Mouse (Mus musculus): ENCODE measurements around the gene Saa2. TPM values are rescaled to one million over a fixed set of nuclear protein-coding genes. Genes with fewer than 3 reads are reported as not detected.
"Not testable (repeated sequence)": the region's sequence is repeated elsewhere in the genome, so short reads cannot be mapped to it uniquely, and the experiment has no call there.

Saa2 gene
- polyA plus RNA-seq, 1 experiment from 2014 or later: not detected

DNA sequence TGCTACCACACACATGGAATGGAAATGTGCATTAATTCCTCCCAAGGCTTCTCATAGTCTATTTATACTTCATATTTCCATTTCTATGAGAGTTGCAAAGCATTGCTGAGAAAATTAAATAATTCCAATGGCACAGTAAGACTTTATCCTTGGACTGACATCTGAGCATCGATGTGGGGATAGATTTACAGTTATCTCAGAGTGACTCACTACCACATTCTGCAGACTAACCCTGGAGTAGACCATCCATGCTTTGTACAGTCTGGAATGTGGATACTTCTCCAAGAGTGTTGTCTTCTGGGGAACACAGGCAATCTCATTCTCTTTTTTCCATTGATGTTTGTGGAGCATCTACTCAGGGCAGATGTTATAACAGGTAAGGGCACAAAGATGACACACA lies 24.0 kb upstream of the Saa2 start:
- Histone ChIP-seq H3K27ac (replicated peaks) (no peak overlapping the region), H3K27me3 (peaks cover 3% of the 10 kb centered on the region; the same call in 1 of the 2 replicates)

DNA sequence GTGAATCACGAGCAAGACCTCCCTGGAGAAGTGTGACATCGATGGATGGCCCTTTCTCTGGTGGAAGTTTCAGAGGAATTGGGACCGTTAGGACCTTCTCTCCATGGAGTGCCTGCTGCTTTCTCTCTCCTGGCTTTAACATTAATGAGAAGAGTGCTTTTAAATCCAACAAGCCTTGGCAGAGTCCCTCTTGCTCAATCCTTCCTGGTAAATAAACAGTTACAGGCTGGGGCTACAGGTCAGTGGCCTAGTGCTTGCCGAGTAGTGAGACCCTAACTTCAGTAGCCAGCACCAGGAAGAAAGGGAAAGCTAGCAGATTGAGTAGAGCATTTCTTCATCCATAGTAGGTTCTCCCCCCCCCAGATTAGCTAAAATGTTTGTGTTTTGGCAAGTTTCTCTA lies 19.1 kb upstream of the Saa2 start, which contains the start of gene Saa4:
Gene Saa4, minus strand, starts transcription at position 146 of the 400 bp plus-strand sequence.
- no peak for ATAC-seq (ENCODE audit: low read depth)
- no peaks in the 10 kb centered on the region for H3K9me3 ChIP-seq
- H3K27me3 ChIP-seq: no peaks in the 10 kb centered on the region
- H3K27ac ChIP-seq (replicated peaks): no peak within 1 kb of the TSS
- WGBS: 91% methylated on average over 4 of the region's 4 CpGs
- H3K4me1 ChIP-seq (replicated peaks): no peaks in the 10 kb centered on the region
- H3K4me2 ChIP-seq: no peak within 1 kb of the TSS
- H3K4me3 ChIP-seq: no peak within 1 kb of the TSS
- no peak within 1 kb of the TSS for H3K9ac ChIP-seq
- no peaks in the 10 kb centered on the region for H3K36me3 ChIP-seq

More for the DNA sequence above, 24.0 kb upstream of the Saa2 start:
- H3K4me1 ChIP-seq (replicated peaks): no peaks in the 10 kb centered on the region
- no peaks in the 10 kb centered on the region for H3K36me3 ChIP-seq
- H3K9me3 ChIP-seq: no peaks in the 10 kb centered on the region
- H3K4me2 ChIP-seq: no peak overlapping the region
- WGBS: 75% methylated on average over 1 of the region's 1 CpGs
- no peak overlapping the region for H3K4me3 ChIP-seq
- no peak for ATAC-seq (ENCODE audit: low read depth)
- no peak overlapping the region for H3K9ac ChIP-seq

DNA sequence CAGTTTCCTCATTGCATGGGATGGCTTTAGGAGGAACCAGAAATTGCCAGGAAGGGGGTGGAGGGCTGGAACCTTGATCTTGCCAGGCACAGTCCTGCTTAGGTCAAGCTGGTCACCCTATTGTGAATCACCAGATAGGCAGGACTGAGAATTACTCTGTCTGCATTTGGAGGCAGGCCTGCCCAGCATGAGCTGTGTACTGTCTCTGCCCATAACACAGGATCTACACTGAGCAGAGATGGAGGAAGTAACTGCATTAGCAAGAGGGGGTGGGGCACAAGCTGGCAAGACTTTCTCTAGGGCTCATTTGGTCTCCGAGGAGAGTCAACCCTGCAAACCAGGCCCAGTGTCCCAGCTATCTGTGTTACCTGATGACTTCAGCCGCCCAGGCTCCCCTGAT lies 16.6 kb upstream of the Saa2 start:
- ATAC-seq (ENCODE audit: low read depth): no peak
- no peaks in the 10 kb centered on the region for H3K27me3 ChIP-seq
- H3K9me3 ChIP-seq: no peaks in the 10 kb centered on the region
- no peak overlapping the region for H3K9ac ChIP-seq
- H3K27ac ChIP-seq (replicated peaks): no peak overlapping the region
- no peak overlapping the region for H3K4me2 ChIP-seq
- H3K4me1 ChIP-seq (replicated peaks): no peaks in the 10 kb centered on the region
- 79% methylated on average over 2 of the region's 2 CpGs for WGBS
- H3K36me3 ChIP-seq: no peaks in the 10 kb centered on the region
- H3K4me3 ChIP-seq: no peak overlapping the region

DNA sequence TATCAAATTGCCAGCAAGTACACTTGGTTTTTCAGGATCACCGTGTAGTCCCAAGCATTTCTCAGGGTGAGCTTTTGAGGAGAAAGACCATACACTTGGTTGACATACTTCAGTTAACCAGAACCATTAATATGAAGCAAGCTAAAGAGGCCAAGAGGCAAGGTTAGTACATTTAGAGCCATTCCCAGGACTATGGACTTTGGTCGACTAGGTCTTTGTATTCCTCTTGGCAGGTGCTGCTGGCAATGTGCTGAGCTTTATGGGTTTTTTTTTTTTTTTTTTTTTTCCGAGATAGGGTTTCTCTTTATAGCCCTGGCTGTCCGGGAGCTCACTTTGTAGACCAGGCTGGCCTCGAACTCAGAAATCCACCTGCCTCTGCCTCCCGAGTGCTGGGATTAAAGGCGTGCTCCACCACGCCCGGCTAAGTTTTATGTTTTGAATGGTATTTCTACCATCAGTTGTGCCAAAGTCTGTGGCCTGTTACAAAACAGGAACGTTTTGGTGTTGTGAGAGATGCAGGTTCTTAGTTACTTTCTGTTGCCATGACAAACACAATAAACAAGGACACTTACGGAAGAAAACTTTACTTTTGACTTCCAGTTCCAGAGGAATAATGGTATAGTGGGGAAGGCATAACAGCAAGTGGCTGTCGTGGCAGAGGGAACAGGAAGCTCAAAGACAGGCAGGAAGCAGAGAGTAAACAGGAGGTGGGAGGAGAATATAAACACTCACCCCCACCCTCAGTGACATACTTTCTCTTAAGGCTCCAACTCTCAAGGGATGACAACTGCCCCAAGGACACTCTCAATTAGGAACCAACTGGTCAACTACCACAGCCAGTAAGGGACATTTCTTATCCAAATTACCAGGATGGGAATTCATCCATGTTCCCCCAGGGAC lies 12.8 kb upstream of the Saa2 start:
- WGBS: 85% methylated on average over 12 of the region's 12 CpGs
- Histone ChIP-seq H3K4me1 (replicated peaks) (no peaks in the 10 kb centered on the region), H3K36me3 (no peaks in the 10 kb centered on the region)

DNA sequence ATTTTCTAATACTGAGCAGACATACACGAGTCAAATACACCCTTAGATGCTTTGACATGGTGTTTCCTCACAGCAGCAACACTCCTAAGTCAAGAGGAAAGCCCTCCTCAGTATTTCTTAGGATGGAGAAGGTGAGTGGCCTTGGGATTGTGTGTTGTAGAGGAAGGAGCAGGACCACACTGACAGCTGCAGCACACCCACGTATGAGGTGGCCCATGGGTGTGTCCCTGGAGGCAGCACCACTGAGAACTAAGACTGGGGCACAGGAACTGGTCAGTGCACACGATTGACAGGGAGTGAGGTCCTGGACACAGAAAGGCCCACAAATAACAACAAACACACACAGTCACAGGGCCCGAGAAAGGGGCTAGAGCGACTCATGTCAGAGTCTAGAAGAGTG lies 11.5 kb upstream of the Saa2 start:
- H3K27me3 ChIP-seq; H3K9ac ChIP-seq; H3K27ac ChIP-seq (replicated peaks); H3K4me2 ChIP-seq; H3K36me3 ChIP-seq; H3K9me3 ChIP-seq; ATAC-seq (ENCODE audit: low read depth); H3K4me1 ChIP-seq (replicated peaks); H3K4me3 ChIP-seq: not testable (repeated sequence)
- 86% methylated on average over 5 of the region's 5 CpGs for WGBS

More for the DNA sequence above, 12.8 kb upstream of the Saa2 start:
- Histone ChIP-seq H3K9me3 (no peaks in the 10 kb centered on the region), H3K27me3 (no peaks in the 10 kb centered on the region), H3K4me2 (no peak overlapping the region), H3K9ac (no peak overlapping the region), H3K4me3 (no peak overlapping the region), H3K27ac (replicated peaks) (no peak overlapping the region)
- ATAC-seq (ENCODE audit: low read depth): no peak

DNA sequence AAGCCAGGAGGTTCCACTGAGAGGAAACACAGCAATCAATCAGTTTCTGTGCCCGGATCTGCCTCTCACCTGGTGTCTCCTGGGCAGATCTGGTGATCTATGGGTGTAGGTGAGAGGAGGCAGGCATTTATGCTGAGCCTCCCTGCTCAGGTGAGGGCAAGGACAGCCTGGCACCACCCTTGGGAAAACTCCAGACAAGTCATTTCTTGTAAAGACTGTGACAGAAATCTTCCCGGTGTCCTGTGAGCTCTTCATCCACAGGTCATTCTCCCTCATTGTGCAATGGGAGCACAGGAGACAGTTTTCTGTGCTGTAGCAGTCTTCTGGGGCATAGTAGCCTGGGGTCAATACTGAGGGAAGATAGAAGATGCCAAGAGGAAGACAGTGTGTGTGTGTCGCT lies 8.7 kb upstream of the Saa2 start, which contains the start of gene Saa1:
Gene Saa1, minus strand, starts transcription at position 101 of the 400 bp plus-strand sequence.
- not testable (repeated sequence) for ATAC-seq (ENCODE audit: low read depth); H3K9me3 ChIP-seq; H3K27me3 ChIP-seq; H3K4me3 ChIP-seq; H3K27ac ChIP-seq (replicated peaks); H3K4me2 ChIP-seq; H3K36me3 ChIP-seq; H3K4me1 ChIP-seq (replicated peaks); H3K9ac ChIP-seq
- WGBS: 82% methylated on average over 3 of the region's 3 CpGs

DNA sequence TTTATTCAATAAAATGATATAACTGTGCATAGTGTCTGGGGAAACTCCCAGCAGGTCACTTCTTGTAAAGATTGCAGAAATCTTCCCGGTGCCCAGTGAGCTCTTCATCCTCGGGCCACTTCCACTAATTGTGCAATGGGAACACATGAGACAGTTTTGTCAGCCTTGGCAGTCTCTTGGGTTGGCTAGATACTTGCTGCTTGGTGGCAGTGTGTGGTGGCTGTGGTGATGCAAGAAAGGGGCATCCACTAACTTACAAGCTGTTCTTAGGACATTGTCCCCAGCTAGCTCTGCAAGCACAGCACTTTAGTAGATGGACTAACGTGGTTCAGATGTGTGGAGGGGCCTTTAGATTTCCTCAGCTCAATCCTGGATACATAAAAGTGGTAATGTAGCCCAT lies 5.8 kb upstream of the Saa2 start:
- Histone ChIP-seq H3K4me3 (no peak overlapping the region), H3K4me2 (no peak overlapping the region), H3K9me3 (no peaks in the 10 kb centered on the region), H3K4me1 (replicated peaks) (no peaks in the 10 kb centered on the region), H3K36me3 (no peaks in the 10 kb centered on the region), H3K27ac (replicated peaks) (no peak overlapping the region), H3K27me3 (no peaks in the 10 kb centered on the region), H3K9ac (no peak overlapping the region)
- 83% methylated on average over 3 of the region's 3 CpGs for WGBS
- ATAC-seq (ENCODE audit: low read depth): no peak

DNA sequence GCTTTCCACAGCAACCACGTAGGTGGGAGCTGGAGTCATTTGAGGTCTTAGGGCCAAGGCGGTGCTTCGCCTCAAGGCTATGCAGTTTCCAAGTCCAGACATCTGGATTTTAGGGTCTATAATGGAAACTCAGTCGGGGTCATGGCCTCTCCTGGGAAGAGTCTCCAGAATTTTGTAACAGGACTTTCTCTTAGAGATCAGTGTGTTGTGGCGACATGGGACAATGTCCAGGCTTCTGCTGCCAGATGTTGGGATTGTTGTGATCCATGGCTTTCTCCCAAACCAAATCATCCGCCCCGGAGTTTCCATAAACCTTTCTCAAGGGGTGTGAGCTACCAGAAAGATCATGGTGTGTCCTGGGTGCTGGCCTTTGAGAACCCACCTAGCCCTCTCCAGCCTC lies 5.2 kb upstream of the Saa2 start:
- no peaks in the 10 kb centered on the region for H3K27me3 ChIP-seq
- no peak overlapping the region for H3K27ac ChIP-seq (replicated peaks)
- no peaks in the 10 kb centered on the region for H3K36me3 ChIP-seq
- H3K4me2 ChIP-seq: no peak overlapping the region
- no peak overlapping the region for H3K4me3 ChIP-seq
- no peaks in the 10 kb centered on the region for H3K4me1 ChIP-seq (replicated peaks)
- no peak overlapping the region for H3K9ac ChIP-seq
- no peak for ATAC-seq (ENCODE audit: low read depth)
- no peaks in the 10 kb centered on the region for H3K9me3 ChIP-seq
- WGBS: 93% methylated on average over 7 of the region's 7 CpGs

DNA sequence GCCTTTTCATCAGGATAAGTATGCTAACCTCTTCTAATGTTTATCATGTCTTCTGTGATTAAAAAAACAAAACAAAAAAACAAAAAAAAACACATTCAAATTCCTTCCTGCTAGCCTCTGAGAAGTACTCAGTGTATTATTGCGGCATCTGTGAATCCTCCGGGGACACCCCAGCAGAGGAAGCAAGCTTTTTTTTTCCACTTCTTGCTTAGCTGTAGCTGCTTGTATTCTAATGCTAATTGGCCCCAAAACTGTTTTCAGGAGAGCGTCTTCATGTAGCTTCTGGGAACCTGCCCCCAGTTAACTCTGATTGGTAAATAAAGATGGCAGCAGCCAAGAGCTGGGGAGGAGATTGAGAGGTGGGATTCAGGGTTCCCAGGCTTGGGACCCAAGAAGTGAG lies 3.1 kb upstream of the Saa2 start:
- Histone ChIP-seq H3K4me3 (no peak overlapping the region), H3K4me1 (replicated peaks) (no peaks in the 10 kb centered on the region), H3K9me3 (no peaks in the 10 kb centered on the region), H3K27me3 (no peaks in the 10 kb centered on the region), H3K9ac (no peak overlapping the region), H3K36me3 (no peaks in the 10 kb centered on the region), H3K4me2 (no peak overlapping the region), H3K27ac (replicated peaks) (no peak overlapping the region)
- WGBS: 28% methylated on average over 3 of the region's 3 CpGs
- ATAC-seq (ENCODE audit: low read depth): no peak

DNA sequence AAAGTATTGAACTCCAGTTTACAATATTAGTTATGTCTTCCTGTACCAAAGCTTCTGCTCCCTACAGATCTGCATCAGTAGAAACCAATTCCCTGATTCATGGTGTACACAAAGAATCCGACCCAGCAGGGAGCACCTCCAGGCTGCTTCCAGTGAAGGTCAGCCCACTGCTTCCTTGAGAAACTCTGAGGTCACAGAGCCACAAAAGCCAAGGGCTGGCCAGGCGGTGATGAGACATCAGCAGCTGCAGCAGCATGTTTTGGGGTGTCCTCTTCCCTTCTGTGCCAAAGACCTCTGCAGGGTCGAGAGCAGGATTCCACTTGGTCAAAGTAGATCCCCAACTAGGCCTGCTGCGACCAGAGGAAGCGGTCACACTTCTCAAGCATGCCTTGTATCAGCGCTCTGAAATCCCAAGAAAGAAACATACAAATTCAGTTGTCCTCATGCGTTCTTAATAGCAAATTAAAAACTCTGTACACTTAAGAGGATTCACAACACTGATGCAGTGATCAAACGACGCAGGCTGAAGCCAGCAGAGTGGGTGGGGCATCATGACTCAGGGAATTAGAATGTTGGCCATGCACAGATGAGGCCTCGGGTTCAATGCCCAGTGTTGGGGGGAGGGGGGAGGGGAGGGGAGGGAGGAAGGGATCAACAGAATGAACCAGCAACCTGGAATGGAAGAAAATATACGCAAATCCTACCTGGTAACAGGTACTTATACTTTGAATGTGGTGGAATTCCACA lies 9.6 kb downstream of the Saa2 start:
- Histone ChIP-seq H3K9me3 (no peaks in the 10 kb centered on the region), H3K36me3 (peaks cover 83% of the 10 kb centered on the region), H3K27ac (replicated peaks) (no peak overlapping the region), H3K27me3 (no peaks in the 10 kb centered on the region), H3K4me1 (replicated peaks) (no peaks in the 10 kb centered on the region), H3K4me3 (no peak overlapping the region), H3K9ac (no peak overlapping the region), H3K4me2 (no peak overlapping the region)
- ATAC-seq (ENCODE audit: low read depth): no peak
- WGBS: 73% methylated on average over 11 of the region's 11 CpGs

DNA sequence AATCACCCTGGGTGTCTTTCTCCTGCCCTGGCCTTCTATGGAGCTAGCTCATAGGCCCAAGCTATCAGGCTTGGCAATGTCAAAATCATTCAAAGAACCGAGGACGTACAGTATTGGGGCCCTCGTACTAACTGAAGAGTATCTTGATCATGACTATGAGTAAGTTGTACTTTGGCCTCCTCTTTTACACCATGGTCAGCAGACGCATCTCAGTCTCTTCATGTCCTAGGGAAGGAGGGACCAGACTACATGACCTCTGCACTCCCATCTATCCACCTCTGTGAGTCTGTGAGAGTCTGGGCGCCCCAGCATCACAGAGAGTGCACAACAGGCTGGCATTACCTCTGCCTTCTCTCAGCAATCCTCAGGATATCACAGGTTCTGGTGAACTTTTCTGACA lies 11.0 kb downstream of the Saa2 start:
- peaks cover 94% of the 10 kb centered on the region for H3K36me3 ChIP-seq
- no peaks in the 10 kb centered on the region for H3K4me1 ChIP-seq (replicated peaks)
- H3K9me3 ChIP-seq: no peaks in the 10 kb centered on the region
- no peak overlapping the region for H3K9ac ChIP-seq
- ATAC-seq (ENCODE audit: low read depth): no peak
- WGBS: 93% methylated on average over 5 of the region's 5 CpGs
- no peak overlapping the region for H3K4me2 ChIP-seq
- H3K27me3 ChIP-seq: no peaks in the 10 kb centered on the region
- H3K4me3 ChIP-seq: no peak overlapping the region
- no peak overlapping the region for H3K27ac ChIP-seq (replicated peaks)

DNA sequence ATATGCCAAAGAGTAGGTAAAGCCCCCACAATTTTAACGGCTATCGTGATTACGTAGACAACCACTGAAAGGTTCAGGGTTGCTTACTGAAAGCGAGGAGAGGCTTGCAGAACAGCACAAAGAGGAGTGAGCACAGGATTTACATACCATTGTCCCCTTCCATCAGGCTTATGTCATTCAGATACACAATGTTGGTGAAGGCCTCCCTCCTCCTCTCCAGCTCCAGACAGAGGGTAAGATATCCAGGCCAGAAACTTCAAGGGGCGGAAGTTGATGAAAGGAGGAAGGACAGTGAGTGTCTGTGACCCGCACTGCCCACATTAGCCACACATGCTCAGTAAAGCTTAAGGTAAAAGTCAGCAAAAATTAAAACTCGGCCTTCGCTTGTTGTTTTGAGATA lies 13.1 kb downstream of the Saa2 start:
- H3K4me1 ChIP-seq (replicated peaks): no peaks in the 10 kb centered on the region
- no peak overlapping the region for H3K27ac ChIP-seq (replicated peaks)
- H3K9ac ChIP-seq: no peak overlapping the region
- H3K27me3 ChIP-seq: no peaks in the 10 kb centered on the region
- H3K9me3 ChIP-seq: no peaks in the 10 kb centered on the region
- no peak for ATAC-seq (ENCODE audit: low read depth)
- H3K4me3 ChIP-seq: no peak overlapping the region
- 92% methylated on average over 8 of the region's 8 CpGs for WGBS
- peaks cover 96% of the 10 kb centered on the region for H3K36me3 ChIP-seq
- no peak overlapping the region for H3K4me2 ChIP-seq
